Mouse (Mus musculus) heart, embryonic 13.5 days (tissue): ENCODE results near the gene Nckap1l. TPM values are rescaled to one million over a fixed set of nuclear protein-coding genes. Genes with fewer than 3 reads are reported as not detected.
A peak's percentile ranks its signal among the peaks of the same experiment; 100 is the strongest.

ENCODE experiments used
- ATAC-seq: fragments of 200-750 bp; cut with Nextera tagmentation; 2 replicates; pipeline ENCODE4 v1.8.0; 2017; ENCODE audit warnings: moderate TSS enrichment; ENCODE audit not compliant: insufficient number of reproducible peaks, low FRiP score, low TSS enrichment; ENCODE audit errors: extremely low read depth
- H3K27ac ChIP-seq: fragments of 300-500 bp; sonication (generic); replicated peaks from 2 replicates; pipeline ENCODE4 v1.5.1; 2015; ENCODE audit warnings: moderate library complexity, mild to moderate bottlenecking, inconsistent platforms
- H3K27me3 ChIP-seq: fragments of 300-500 bp; sonication (generic); replicated peaks from 2 replicates; pipeline ENCODE4 v1.6.1; 2015; ENCODE audit warnings: mild to moderate bottlenecking, inconsistent platforms
- H3K36me3 ChIP-seq: fragments of 300-500 bp; sonication (generic); 2 replicates; pipeline ENCODE4 v1.6.1; 2015; ENCODE audit warnings: mild to moderate bottlenecking, inconsistent platforms
- H3K4me1 ChIP-seq: fragments of 300-500 bp; sonication (generic); 2 replicates; pipeline ENCODE4 v1.6.1; 2015; ENCODE audit warnings: inconsistent platforms
- H3K4me2 ChIP-seq: fragments of 300-500 bp; sonication (generic); 2 replicates; pipeline ENCODE4 v1.6.1; 2015; ENCODE audit warnings: inconsistent platforms, mild to moderate bottlenecking, moderate library complexity
- H3K4me3 ChIP-seq: fragments of 300-500 bp; sonication (generic); 2 replicates; pipeline ENCODE4 v1.5.1; 2015; ENCODE audit warnings: moderate library complexity, mild to moderate bottlenecking, inconsistent platforms
- H3K9ac ChIP-seq: fragments of 300-500 bp; sonication (generic); 2 replicates; pipeline ENCODE4 v1.6.1; 2015; ENCODE audit warnings: inconsistent platforms, mild to moderate bottlenecking, moderate library complexity
- H3K9me3 ChIP-seq: fragments of 300-500 bp; sonication (generic); 2 replicates; pipeline ENCODE4 v1.6.1; 2016; ENCODE audit warnings: inconsistent platforms
- WGBS: fragments of 180-500 bp; shearing (Covaris S2); methylation state at CpG from one replicate; pipeline ENCODE4 v1.1.7; 2015; ENCODE audit warnings: mixed read lengths; 5-methylcytosine and 5-hydroxymethylcytosine counted together
- polyA plus RNA-seq: library from polyadenylated mRNA; unstranded; fragments of >200 nt; fragmentation: Nextera tagmentation; extraction: Ambion mirVana; gene quantifications from 2 replicates; pipeline ENCODE4 v1.2.1, GENCODE M21; 2015

The Nckap1l gene
- polyA plus RNA-seq, 1 experiment from 2014 or later: 2.0 TPM

GRCm38 (mm10) chr15:103522458-103523099 is 69.0 kb downstream of the Nckap1l start:
- Histone ChIP-seq H3K4me3 (no peak overlapping the region), H3K9ac (no peak overlapping the region), H3K27me3 (no peaks in the 10 kb centered on the region), H3K4me2 (no peak overlapping the region), H3K36me3 (no peaks in the 10 kb centered on the region), H3K9me3 (no peaks in the 10 kb centered on the region), H3K4me1 (peaks cover 15% of the 10 kb centered on the region), H3K27ac (no peak overlapping the region)
- 55% methylated on average over 3 of the region's 3 CpGs for WGBS
- ATAC-seq: no peak

GRCm38 (mm10) chr15:103523156-103523555 is 69.6 kb downstream of the Nckap1l start:
- H3K36me3 ChIP-seq: no peaks in the 10 kb centered on the region
- H3K4me3 ChIP-seq: no peak overlapping the region
- 62% methylated on average over 3 of the region's 3 CpGs for WGBS
- no peak overlapping the region for H3K27ac ChIP-seq
- no peak overlapping the region for H3K9ac ChIP-seq
- H3K9me3 ChIP-seq: no peaks in the 10 kb centered on the region
- no peaks in the 10 kb centered on the region for H3K27me3 ChIP-seq
- no peak for ATAC-seq
- no peak overlapping the region for H3K4me2 ChIP-seq
- peaks cover 15% of the 10 kb centered on the region for H3K4me1 ChIP-seq

DNA sequence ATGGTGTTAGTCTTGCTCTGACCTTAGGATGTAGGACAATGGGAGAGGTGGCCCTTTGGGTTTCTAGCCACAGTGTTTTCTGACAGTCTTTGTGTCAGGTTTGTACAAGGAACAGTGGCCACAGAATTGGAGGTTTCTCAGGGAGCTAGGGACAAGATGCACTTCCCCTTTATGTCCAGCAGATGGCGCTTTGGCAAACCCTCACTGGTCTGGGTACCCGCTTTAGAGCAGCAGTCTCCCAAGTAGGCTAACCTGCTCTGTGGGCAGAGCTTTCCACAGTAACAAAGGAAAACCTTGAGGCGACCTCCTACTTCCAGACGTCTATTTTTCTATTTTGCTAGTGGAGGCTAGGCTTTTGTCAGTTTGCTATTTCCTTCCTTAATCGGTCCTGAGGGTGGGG is 76.8 kb downstream of the Nckap1l start:
- H3K27ac ChIP-seq: no peak overlapping the region
- no peak overlapping the region for H3K4me3 ChIP-seq
- H3K4me1 ChIP-seq: peaks cover 4% of the 10 kb centered on the region
- ATAC-seq: no peak
- 11% methylated on average over 5 of the region's 5 CpGs for WGBS
- H3K9ac ChIP-seq: no peak overlapping the region
- H3K36me3 ChIP-seq: peaks cover 5% of the 10 kb centered on the region; the same call in 1 of the 2 replicates
- peaks cover 12% of the 10 kb centered on the region; the same call in 1 of the 2 replicates for H3K27me3 ChIP-seq
- H3K9me3 ChIP-seq: no peaks in the 10 kb centered on the region
- no peak overlapping the region for H3K4me2 ChIP-seq

- Histone ChIP-seq H3K4me1 (peaks cover 33% of the 10 kb centered on the region), H3K36me3 (peaks cover 3% of the 10 kb centered on the region; the same call in 1 of the 2 replicates)
- ATAC-seq: no peak
These were observed 80.5 kb downstream of the Nckap1l start for GRCm38 (mm10) chr15:103534054-103534620.

GRCm38 (mm10) chr15:103535030-103535429 is 81.4 kb downstream of the Nckap1l start:
- ATAC-seq: no peak
- H3K4me2 ChIP-seq: no peak overlapping the region
- H3K27me3 ChIP-seq: peaks cover 51% of the 10 kb centered on the region
- H3K4me3 ChIP-seq: no peak overlapping the region
- no peak overlapping the region for H3K27ac ChIP-seq
- H3K36me3 ChIP-seq: peaks cover 3% of the 10 kb centered on the region; the same call in 1 of the 2 replicates
- H3K4me1 ChIP-seq: peaks cover 30% of the 10 kb centered on the region
- no peaks in the 10 kb centered on the region for H3K9me3 ChIP-seq
- no peak overlapping the region for H3K9ac ChIP-seq
- WGBS: 77% methylated on average over 2 of the region's 2 CpGs

More at GRCm38 (mm10) chr15:103534054-103534620, 80.5 kb downstream of the Nckap1l start:
- Histone ChIP-seq H3K27ac (no peak overlapping the region), H3K27me3 (peaks cover 44% of the 10 kb centered on the region), H3K9me3 (no peaks in the 10 kb centered on the region), H3K9ac (no peak overlapping the region), H3K4me3 (no peak overlapping the region), H3K4me2 (no peak overlapping the region)
- WGBS: 73% methylated on average over 7 of the region's 7 CpGs

DNA sequence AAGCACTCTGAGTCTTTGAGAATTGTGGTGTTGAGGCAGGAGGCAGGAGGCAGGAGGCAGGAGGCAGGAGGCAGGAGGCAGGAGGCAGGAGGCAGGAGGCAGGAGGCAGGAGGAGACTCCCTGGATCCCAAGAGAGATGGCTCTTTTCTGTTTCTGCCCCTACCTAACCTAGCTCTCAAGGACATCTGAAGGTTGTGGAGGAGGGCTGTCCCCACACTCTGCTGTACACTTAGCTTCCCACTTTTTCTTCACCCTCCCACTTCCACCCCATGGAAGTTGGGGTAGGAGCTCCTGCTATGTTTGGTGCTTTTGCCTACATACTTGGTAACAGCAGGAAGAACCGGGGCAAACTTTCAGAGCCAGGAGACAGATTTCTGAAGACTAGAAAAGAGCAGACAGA is 82.2 kb downstream of the Nckap1l start:
- no peaks in the 10 kb centered on the region for H3K9me3 ChIP-seq
- H3K9ac ChIP-seq: peak overlapping the region; percentile 61
- WGBS: 48% methylated on average over 1 of the region's 1 CpGs
- no peak for ATAC-seq
- no peak overlapping the region for H3K4me3 ChIP-seq
- H3K27me3 ChIP-seq: peaks cover 51% of the 10 kb centered on the region
- peaks cover 30% of the 10 kb centered on the region for H3K4me1 ChIP-seq
- peak overlapping the region; percentile 58; the same call in 1 of the 2 replicates for H3K27ac ChIP-seq
- H3K36me3 ChIP-seq: peaks cover 3% of the 10 kb centered on the region; the same call in 1 of the 2 replicates
- H3K4me2 ChIP-seq: no peak overlapping the region

DNA sequence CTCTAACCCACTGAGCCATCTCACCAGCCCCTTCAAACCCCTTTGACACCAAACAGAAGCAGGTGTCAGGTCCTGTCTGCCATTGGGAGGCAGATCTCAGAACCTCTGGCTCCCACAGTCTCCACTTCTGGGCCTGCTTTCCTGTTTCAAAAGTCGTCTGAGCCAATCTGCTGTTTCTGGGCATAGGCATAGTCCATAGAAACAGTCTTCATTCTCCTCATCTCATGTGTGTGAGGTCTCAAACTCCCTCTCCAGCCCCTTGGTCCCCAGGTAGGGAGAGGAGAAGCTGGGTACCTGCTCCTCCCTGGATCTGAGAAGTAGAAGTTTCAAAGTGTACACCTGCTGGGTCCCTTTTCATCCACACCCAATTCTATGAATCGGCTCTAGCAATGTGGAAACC is 82.9 kb downstream of the Nckap1l start:
- ATAC-seq: no peak
- peaks cover 30% of the 10 kb centered on the region for H3K4me1 ChIP-seq
- peak overlapping the region; percentile 92 for H3K9ac ChIP-seq
- 16% methylated on average over 2 of the region's 2 CpGs for WGBS
- peaks cover 3% of the 10 kb centered on the region; the same call in 1 of the 2 replicates for H3K36me3 ChIP-seq
- no peaks in the 10 kb centered on the region for H3K9me3 ChIP-seq
- peak overlapping the region; percentile 89 for H3K4me2 ChIP-seq
- peak overlapping the region; percentile 91 for H3K27ac ChIP-seq
- peaks cover 51% of the 10 kb centered on the region for H3K27me3 ChIP-seq
- H3K4me3 ChIP-seq: peak overlapping the region; percentile 84

- Histone ChIP-seq H3K27ac (peak overlapping the region; percentile 91), H3K9ac (peak overlapping the region; percentile 92), H3K4me2 (peak overlapping the region; percentile 89), H3K27me3 (peaks cover 51% of the 10 kb centered on the region), H3K4me3 (peak overlapping the region; percentile 84), H3K9me3 (no peaks in the 10 kb centered on the region), H3K36me3 (no peaks in the 10 kb centered on the region), H3K4me1 (peaks cover 30% of the 10 kb centered on the region)
- under 1% methylated on average over 37 of the region's 37 CpGs for WGBS
- ATAC-seq: peak; percentile 38
These were observed 83.6 kb downstream of the Nckap1l start for GRCm38 (mm10) chr15:103537011-103537821.

GRCm38 (mm10) chr15:103537822-103538213 is 84.2 kb downstream of the Nckap1l start, which contains the start of gene Ppp1r1a:
Ppp1r1a (minus strand) TSS chr15:103538003.
- WGBS: under 1% methylated on average over 36 of the region's 36 CpGs
- peak within 1 kb of the TSS; percentile 84 for H3K4me3 ChIP-seq
- H3K9me3 ChIP-seq: no peaks in the 10 kb centered on the region
- no peaks in the 10 kb centered on the region for H3K36me3 ChIP-seq
- H3K27me3 ChIP-seq: peaks cover 51% of the 10 kb centered on the region
- peak within 1 kb of the TSS; percentile 89 for H3K4me2 ChIP-seq
- H3K27ac ChIP-seq: peak within 1 kb of the TSS; percentile 91
- peaks cover 34% of the 10 kb centered on the region for H3K4me1 ChIP-seq
- H3K9ac ChIP-seq: peak within 1 kb of the TSS; percentile 92
- peak; percentile 64 for ATAC-seq

- Histone ChIP-seq H3K36me3 (no peaks in the 10 kb centered on the region), H3K9me3 (no peaks in the 10 kb centered on the region), H3K27ac (no peak overlapping the region), H3K9ac (no peak overlapping the region), H3K4me2 (no peak overlapping the region), H3K4me1 (peaks cover 34% of the 10 kb centered on the region), H3K4me3 (no peak overlapping the region), H3K27me3 (peaks cover 50% of the 10 kb centered on the region)
- no peak for ATAC-seq
- 61% methylated on average over 2 of the region's 2 CpGs for WGBS
These were observed 85.7 kb downstream of the Nckap1l start for GRCm38 (mm10) chr15:103539259-103539658.

DNA sequence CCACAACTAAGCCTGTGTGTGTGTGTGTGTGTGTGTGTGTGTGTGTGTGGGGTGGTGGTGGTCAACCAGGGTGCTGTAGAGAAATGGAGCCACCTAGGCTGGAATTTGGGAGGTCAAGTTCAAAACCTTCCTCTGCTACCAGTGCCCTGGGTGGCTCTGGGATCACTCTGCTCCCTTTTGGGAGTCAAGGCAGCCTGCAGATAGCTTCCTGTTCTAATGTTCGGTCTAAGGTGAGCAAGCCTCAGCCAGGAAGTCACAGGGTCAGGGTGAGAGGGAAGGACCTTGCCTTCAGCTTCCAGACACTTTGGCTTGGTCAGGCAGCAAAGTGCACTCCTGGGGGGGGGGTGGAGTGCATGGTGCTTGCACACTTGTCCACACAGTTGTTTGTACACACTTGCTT is 87.1 kb downstream of the Nckap1l start:
- Histone ChIP-seq H3K9me3 (no peaks in the 10 kb centered on the region), H3K4me3 (no peak overlapping the region), H3K27me3 (peaks cover 39% of the 10 kb centered on the region), H3K4me2 (no peak overlapping the region), H3K9ac (no peak overlapping the region), H3K36me3 (no peaks in the 10 kb centered on the region), H3K27ac (no peak overlapping the region), H3K4me1 (peaks cover 30% of the 10 kb centered on the region)
- ATAC-seq: no peak
- 53% methylated on average over 1 of the region's 1 CpGs for WGBS
